Mouse (Mus musculus) embryonic fibroblast, embryonic 13.5 days (primary cell): ENCODE results near the gene Slc25a28.

Experiments
- CTCF ChIP-seq: IDR thresholded peaks from 2 replicates; pipeline ENCODE4 v1.5.1; 2011; ENCODE audit warnings: mild to moderate bottlenecking, control low read depth, low read length, moderate library complexity, borderline replicate concordance; ENCODE audit not compliant: insufficient read depth
- POLR2A ChIP-seq: IDR thresholded peaks from 2 replicates; pipeline ENCODE4 v1.6.1; 2011; ENCODE audit warnings: low read depth, mild to moderate bottlenecking, control low read depth, low read length, moderate library complexity

DNA sequence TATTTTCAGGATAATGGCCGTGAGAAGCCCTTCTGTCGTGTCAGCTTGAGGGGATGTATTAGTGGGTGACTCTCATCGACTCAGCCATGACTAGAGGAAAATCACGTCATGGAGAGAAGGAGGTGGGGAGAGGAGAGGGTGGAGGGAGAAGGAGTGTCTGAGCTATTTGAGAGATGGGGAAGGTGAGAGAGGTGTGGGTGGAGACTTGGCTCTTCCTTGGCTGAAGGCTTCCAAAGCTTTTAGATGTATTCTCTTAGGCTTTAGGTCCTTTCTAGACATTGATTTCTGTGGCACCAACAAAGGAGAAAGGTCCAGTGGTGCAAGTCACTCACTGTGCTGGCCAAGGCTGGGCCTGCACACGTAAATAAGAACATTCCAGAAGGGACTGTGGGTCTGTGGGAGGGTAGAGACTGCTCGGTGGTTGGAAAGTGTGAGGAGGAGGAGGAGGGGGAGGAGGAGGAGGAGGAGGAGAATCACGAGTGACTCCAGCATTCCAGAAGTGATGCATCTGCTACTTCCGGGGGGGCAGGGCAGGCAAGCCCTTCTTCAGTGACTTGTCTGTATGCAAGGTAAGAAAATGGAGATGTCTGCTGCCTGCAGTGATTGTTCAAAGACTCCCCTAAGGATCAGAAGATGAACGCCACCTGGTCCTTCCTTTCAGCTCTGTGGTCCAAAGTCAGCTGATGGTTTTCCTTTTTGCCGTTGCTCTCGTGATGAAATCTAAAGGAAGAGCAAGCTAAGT lies 24.5 kb upstream of the Slc25a28 start:
- TF ChIP-seq CTCF (no peak), POLR2A (no peak)
